Mouse (Mus musculus): ENCODE data around the gene Enpep. TPM values are rescaled to one million over a fixed set of nuclear protein-coding genes. Genes with fewer than 3 reads are reported as not detected.

The Enpep gene
- polyA plus RNA-seq (2014; fragmentation: Nextera tagmentation; extraction: Ambion mirVana) = 16.0 and 16.3 TPM in 2 replicates

DNA sequence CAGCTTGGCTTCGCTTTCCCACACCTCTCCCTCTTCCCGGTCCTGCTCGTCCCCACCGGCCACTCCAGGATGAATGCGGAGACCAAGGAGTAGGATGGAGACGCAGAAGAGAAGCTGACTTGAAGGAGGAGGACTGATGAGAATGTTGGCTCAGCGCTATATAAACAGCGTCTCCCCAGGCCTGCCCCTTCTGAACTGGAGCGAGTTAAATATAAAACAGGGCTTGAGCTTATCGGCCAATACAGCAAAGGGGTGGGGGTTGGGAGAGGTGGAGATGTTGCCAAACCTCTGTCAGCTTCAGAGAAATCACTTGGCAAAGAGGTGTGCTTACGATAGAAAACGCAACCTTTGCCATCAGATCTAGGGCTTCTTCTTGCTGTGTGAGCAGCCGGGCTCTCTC is at the start of gene Enpep:
Gene Enpep, minus strand, starts transcription at position 135 of the 400 bp plus-strand sequence.
- no peak within 1 kb of the TSS for H3K9ac ChIP-seq (replicated peaks; ENCODE audit: low read depth, low read length)
- no peaks in the 10 kb centered on the region for H3K36me3 ChIP-seq (ENCODE audit: control insufficient read depth, insufficient read depth, low read length)

DNA sequence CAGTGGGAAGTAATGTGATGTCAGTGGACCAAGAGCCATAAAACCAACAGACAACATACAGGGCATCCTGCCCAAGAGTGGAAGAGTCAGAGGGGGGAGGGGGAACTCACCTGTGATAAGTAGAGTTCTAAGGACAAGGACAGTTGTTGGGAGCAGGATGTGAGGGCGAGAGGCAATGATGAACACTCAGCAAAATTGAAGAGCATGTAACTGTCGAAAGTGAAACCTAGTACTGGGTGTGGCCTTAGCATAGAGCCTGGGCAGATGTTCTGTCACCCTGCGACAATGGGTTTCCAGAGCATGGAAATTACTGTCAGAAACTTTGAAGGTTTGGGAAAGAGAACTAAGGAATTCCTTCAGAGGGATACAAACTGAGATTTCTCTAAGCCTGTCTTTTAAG is 46.6 kb upstream of the Enpep start:
- ATAC-seq (ENCODE audit: insufficient number of reproducible peaks, insufficient read depth, low FRiP score, low read depth) = no peak
- Histone ChIP-seq H3K36me3 (ENCODE audit: control insufficient read depth, insufficient read depth, low read length) (no peaks in the 10 kb centered on the region), H3K9me3 (ENCODE audit: control insufficient read depth, low read depth, low read length) (no peaks in the 10 kb centered on the region), H3K4me2 (replicated peaks; ENCODE audit: low read depth, low read length) (no peak overlapping the region), H3K27ac (ENCODE audit: low read length) (no peak overlapping the region), H3K9ac (replicated peaks; ENCODE audit: low read depth, low read length) (no peak overlapping the region), H3K27me3 (ENCODE audit: control insufficient read depth, insufficient read depth, low read length) (no peaks in the 10 kb centered on the region), H3K4me1 (ENCODE audit: control insufficient read depth, insufficient read depth, low read length) (no peaks in the 10 kb centered on the region), H3K4me3 (ENCODE audit: low read depth, low read length) (no peak overlapping the region)
- 79% methylated on average over 3 of the region's 3 CpGs for WGBS

More for the DNA sequence above, at the start of gene Enpep:
- Histone ChIP-seq H3K27ac (ENCODE audit: low read length) (peak within 1 kb of the TSS; percentile 34; the same call in 1 of the 2 replicates), H3K27me3 (ENCODE audit: control insufficient read depth, insufficient read depth, low read length) (no peaks in the 10 kb centered on the region), H3K4me3 (ENCODE audit: low read depth, low read length) (peak within 1 kb of the TSS; percentile 17), H3K4me2 (replicated peaks; ENCODE audit: low read depth, low read length) (peak within 1 kb of the TSS; percentile 48), H3K4me1 (ENCODE audit: control insufficient read depth, insufficient read depth, low read length) (peaks cover 3% of the 10 kb centered on the region; the same call in 1 of the 2 replicates), H3K9me3 (ENCODE audit: control insufficient read depth, low read depth, low read length) (no peaks in the 10 kb centered on the region)
- 12% methylated on average over 13 of the region's 13 CpGs for WGBS
- ATAC-seq (ENCODE audit: insufficient number of reproducible peaks, insufficient read depth, low FRiP score, low read depth) = peak; percentile 70

DNA sequence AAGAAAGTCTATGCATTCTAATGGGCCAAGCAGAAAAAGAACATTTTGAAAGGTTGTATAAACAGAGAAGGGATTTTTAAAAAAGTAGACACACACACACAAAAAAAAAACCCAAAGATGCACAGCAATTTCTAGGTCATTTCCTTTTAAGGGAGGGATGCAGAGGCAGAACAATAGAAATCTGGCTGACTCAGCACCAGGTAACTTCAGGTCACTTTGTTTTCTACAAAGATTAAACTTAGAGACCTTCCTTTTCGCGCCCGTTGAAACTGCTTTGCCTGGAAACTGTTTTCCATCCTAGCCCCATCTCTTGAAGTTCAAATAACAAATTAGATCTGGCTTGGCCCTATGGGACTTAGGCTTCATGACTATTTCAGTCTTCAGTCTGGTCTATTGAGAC is 42.6 kb upstream of the Enpep start:
- no peak for ATAC-seq (ENCODE audit: insufficient number of reproducible peaks, insufficient read depth, low FRiP score, low read depth)
- no peaks in the 10 kb centered on the region for H3K27me3 ChIP-seq (ENCODE audit: control insufficient read depth, insufficient read depth, low read length)
- WGBS = 87% methylated on average over 3 of the region's 3 CpGs

DNA sequence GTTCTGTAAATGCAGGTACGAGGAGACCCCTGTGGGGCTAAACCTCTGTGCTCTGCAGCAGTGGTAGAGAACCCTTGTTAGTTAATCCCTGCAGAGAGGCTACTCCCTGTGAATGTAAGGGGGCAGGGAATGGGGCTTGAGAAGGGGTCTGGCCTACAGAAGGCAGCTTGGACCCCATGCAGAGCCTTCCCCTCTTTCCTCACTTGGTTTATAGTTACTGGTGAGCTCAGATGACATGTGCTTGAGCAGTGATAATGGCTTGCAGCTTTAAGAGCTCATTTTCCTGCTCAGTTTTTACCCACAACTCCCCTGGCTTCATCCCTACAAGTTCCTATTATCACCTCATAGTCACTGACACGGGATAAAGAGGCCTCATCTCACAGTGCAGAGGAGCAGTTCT is 40.6 kb upstream of the Enpep start:
- Histone ChIP-seq H3K27me3 (ENCODE audit: control insufficient read depth, insufficient read depth, low read length) (no peaks in the 10 kb centered on the region), H3K27ac (ENCODE audit: low read length) (no peak overlapping the region), H3K4me3 (ENCODE audit: low read depth, low read length) (no peak overlapping the region), H3K4me1 (ENCODE audit: control insufficient read depth, insufficient read depth, low read length) (no peaks in the 10 kb centered on the region), H3K4me2 (replicated peaks; ENCODE audit: low read depth, low read length) (no peak overlapping the region), H3K9me3 (ENCODE audit: control insufficient read depth, low read depth, low read length) (no peaks in the 10 kb centered on the region), H3K36me3 (ENCODE audit: control insufficient read depth, insufficient read depth, low read length) (no peaks in the 10 kb centered on the region), H3K9ac (replicated peaks; ENCODE audit: low read depth, low read length) (no peak overlapping the region)
- ATAC-seq (ENCODE audit: insufficient number of reproducible peaks, insufficient read depth, low FRiP score, low read depth) = no peak
- WGBS = 56% methylated on average over 2 of the region's 2 CpGs

More for the DNA sequence above, 42.6 kb upstream of the Enpep start:
- no peak overlapping the region for H3K4me2 ChIP-seq (replicated peaks; ENCODE audit: low read depth, low read length)
- H3K4me3 ChIP-seq (ENCODE audit: low read depth, low read length) = no peak overlapping the region
- no peak overlapping the region for H3K27ac ChIP-seq (ENCODE audit: low read length)
- H3K36me3 ChIP-seq (ENCODE audit: control insufficient read depth, insufficient read depth, low read length) = no peaks in the 10 kb centered on the region
- no peaks in the 10 kb centered on the region for H3K9me3 ChIP-seq (ENCODE audit: control insufficient read depth, low read depth, low read length)
- no peak overlapping the region for H3K9ac ChIP-seq (replicated peaks; ENCODE audit: low read depth, low read length)
- no peaks in the 10 kb centered on the region for H3K4me1 ChIP-seq (ENCODE audit: control insufficient read depth, insufficient read depth, low read length)

DNA sequence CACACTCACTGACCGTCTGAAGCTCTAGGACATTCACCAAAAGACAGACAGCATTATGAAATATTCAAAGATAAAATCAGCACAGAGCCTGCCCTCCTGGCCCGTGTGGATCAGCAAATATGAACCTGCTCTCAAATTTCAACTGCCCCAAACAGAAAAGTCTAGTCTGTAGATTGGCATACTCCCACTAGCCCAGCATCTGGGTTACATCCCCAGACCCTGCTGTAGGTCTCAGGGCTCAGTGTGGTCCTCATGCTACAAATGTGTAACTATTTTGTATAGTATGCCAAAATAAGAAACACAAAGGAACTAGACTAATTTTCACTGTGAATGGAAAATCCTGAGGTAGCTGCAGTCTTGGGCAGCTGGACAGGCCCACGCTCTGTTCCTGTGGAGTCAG is 37.0 kb upstream of the Enpep start:
- Histone ChIP-seq H3K9ac (replicated peaks; ENCODE audit: low read depth, low read length) (no peak overlapping the region), H3K27ac (ENCODE audit: low read length) (no peak overlapping the region), H3K36me3 (ENCODE audit: control insufficient read depth, insufficient read depth, low read length) (no peaks in the 10 kb centered on the region), H3K4me3 (ENCODE audit: low read depth, low read length) (no peak overlapping the region), H3K4me2 (replicated peaks; ENCODE audit: low read depth, low read length) (no peak overlapping the region), H3K27me3 (ENCODE audit: control insufficient read depth, insufficient read depth, low read length) (no peaks in the 10 kb centered on the region), H3K4me1 (ENCODE audit: control insufficient read depth, insufficient read depth, low read length) (no peaks in the 10 kb centered on the region), H3K9me3 (ENCODE audit: control insufficient read depth, low read depth, low read length) (no peaks in the 10 kb centered on the region)
- WGBS = 68% methylated on average over 3 of the region's 3 CpGs
- no peak for ATAC-seq (ENCODE audit: insufficient number of reproducible peaks, insufficient read depth, low FRiP score, low read depth)

DNA sequence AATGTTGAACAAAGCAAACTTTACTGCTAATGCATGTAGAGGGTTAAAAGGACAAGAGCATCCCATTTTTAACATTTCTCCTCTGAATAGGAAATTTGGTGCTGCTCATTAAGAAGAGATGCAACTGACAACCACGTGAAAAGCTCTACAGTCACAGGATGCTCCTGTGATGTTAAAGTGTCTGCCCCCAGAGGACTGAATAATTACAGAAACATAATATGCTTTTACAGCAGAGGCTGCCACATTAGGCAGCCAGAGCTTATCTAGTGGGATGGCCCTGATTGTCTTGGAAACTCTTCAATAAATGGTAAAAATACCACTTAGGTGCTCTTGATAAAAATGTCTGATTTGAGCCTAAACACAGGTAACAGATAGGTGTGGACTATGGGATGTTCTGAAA is 33.4 kb upstream of the Enpep start:
- no peaks in the 10 kb centered on the region for H3K4me1 ChIP-seq (ENCODE audit: control insufficient read depth, insufficient read depth, low read length)

DNA sequence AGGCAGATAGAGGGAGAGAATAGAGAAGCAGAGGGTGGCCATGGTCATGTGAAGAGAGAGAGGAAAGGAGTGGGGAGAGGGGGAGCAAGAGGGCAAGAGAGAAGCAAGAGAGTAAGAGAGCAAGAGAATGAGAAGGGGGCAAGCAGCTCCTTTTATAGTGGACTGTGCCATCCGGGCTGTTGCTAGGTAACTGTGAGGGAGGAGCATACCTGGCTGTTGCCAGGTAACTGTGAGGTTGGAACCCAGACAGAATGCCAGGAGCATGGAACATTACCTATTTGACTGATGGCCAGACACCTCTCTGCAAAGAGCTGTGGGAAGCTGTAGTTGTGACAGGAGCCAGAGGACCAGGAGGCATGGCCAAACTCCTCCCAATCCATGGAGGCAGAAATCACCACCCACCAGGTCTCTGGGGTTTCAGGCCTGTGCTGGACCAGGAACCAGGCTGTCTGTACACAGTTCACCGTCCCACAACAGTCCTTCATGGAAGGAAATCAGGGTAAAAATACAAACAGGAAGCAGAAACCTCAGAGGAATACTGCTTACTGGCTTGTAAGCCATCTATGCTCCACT is 32.4 kb upstream of the Enpep start:
- Histone ChIP-seq H3K4me1 (ENCODE audit: control insufficient read depth, insufficient read depth, low read length) (no peaks in the 10 kb centered on the region), H3K27me3 (ENCODE audit: control insufficient read depth, insufficient read depth, low read length) (no peaks in the 10 kb centered on the region), H3K27ac (ENCODE audit: low read length) (no peak overlapping the region), H3K4me2 (replicated peaks; ENCODE audit: low read depth, low read length) (no peak overlapping the region), H3K36me3 (ENCODE audit: control insufficient read depth, insufficient read depth, low read length) (no peaks in the 10 kb centered on the region), H3K9me3 (ENCODE audit: control insufficient read depth, low read depth, low read length) (no peaks in the 10 kb centered on the region), H3K9ac (replicated peaks; ENCODE audit: low read depth, low read length) (no peak overlapping the region), H3K4me3 (ENCODE audit: low read depth, low read length) (no peak overlapping the region)
- no peak for ATAC-seq (ENCODE audit: insufficient number of reproducible peaks, insufficient read depth, low FRiP score, low read depth)
- WGBS = 87% methylated on average over 2 of the region's 2 CpGs

More for the DNA sequence above, 33.4 kb upstream of the Enpep start:
- no peaks in the 10 kb centered on the region for H3K9me3 ChIP-seq (ENCODE audit: control insufficient read depth, low read depth, low read length)
- no peaks in the 10 kb centered on the region for H3K27me3 ChIP-seq (ENCODE audit: control insufficient read depth, insufficient read depth, low read length)
- no peak overlapping the region for H3K4me3 ChIP-seq (ENCODE audit: low read depth, low read length)
- no peak for ATAC-seq (ENCODE audit: insufficient number of reproducible peaks, insufficient read depth, low FRiP score, low read depth)
- 53% methylated on average over 1 of the region's 1 CpGs for WGBS
- H3K27ac ChIP-seq (ENCODE audit: low read length) = no peak overlapping the region
- no peak overlapping the region for H3K4me2 ChIP-seq (replicated peaks; ENCODE audit: low read depth, low read length)
- H3K9ac ChIP-seq (replicated peaks; ENCODE audit: low read depth, low read length) = no peak overlapping the region
- no peaks in the 10 kb centered on the region for H3K36me3 ChIP-seq (ENCODE audit: control insufficient read depth, insufficient read depth, low read length)

DNA sequence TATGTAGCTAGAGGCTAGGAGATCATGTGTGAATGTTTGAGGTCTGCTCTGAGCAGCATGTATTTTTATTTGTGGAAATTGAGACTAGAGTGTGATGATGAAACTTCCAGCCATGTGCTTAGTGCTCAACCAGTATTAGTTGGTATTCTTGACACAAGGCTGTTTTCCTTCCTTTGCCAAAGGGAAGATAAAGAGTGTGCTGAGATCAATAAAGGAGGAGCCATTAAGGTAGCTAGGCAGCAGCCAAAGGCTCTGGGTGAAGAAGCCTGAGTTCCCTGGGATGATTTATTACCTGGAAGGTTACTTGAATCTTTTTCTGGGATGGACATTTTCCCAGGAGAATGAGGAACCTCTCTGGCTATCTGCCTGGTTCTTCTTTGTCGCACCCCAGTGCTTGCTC is 30.9 kb upstream of the Enpep start:
- no peak overlapping the region for H3K9ac ChIP-seq (replicated peaks; ENCODE audit: low read depth, low read length)
- ATAC-seq (ENCODE audit: insufficient number of reproducible peaks, insufficient read depth, low FRiP score, low read depth) = no peak
- H3K4me1 ChIP-seq (ENCODE audit: control insufficient read depth, insufficient read depth, low read length) = no peaks in the 10 kb centered on the region
- no peaks in the 10 kb centered on the region for H3K9me3 ChIP-seq (ENCODE audit: control insufficient read depth, low read depth, low read length)
- no peak overlapping the region for H3K4me3 ChIP-seq (ENCODE audit: low read depth, low read length)
- 75% methylated on average over 1 of the region's 1 CpGs for WGBS
- no peaks in the 10 kb centered on the region for H3K36me3 ChIP-seq (ENCODE audit: control insufficient read depth, insufficient read depth, low read length)
- no peak overlapping the region for H3K27ac ChIP-seq (ENCODE audit: low read length)
- H3K27me3 ChIP-seq (ENCODE audit: control insufficient read depth, insufficient read depth, low read length) = no peaks in the 10 kb centered on the region
- H3K4me2 ChIP-seq (replicated peaks; ENCODE audit: low read depth, low read length) = no peak overlapping the region

DNA sequence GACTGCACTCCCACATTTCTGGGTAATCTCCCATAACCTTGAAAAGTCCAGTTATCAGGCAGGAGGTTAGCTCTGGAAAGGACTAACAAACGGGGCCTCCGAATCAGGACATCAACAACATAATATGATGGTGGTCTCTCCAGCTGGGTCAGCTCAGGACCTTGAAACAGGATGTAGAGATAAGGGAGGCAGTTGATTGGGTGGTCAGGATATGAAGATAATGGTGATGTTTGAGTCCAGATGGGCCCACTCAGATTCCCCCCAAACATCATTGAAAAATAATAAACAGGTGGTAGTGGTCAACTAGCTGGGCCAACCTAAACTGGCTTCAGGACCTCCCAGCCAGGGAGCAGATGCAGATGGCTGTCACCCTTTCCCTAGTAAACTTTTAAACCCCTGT is 25.6 kb upstream of the Enpep start:
- no peak overlapping the region for H3K4me3 ChIP-seq (ENCODE audit: low read depth, low read length)

More for the DNA sequence above, 25.6 kb upstream of the Enpep start:
- no peaks in the 10 kb centered on the region for H3K9me3 ChIP-seq (ENCODE audit: control insufficient read depth, low read depth, low read length)
- H3K4me2 ChIP-seq (replicated peaks; ENCODE audit: low read depth, low read length) = no peak overlapping the region
- H3K9ac ChIP-seq (replicated peaks; ENCODE audit: low read depth, low read length) = no peak overlapping the region
- 48% methylated on average over 2 of the region's 2 CpGs for WGBS
- no peak overlapping the region for H3K27ac ChIP-seq (ENCODE audit: low read length)
- H3K4me1 ChIP-seq (ENCODE audit: control insufficient read depth, insufficient read depth, low read length) = no peaks in the 10 kb centered on the region
- no peaks in the 10 kb centered on the region for H3K36me3 ChIP-seq (ENCODE audit: control insufficient read depth, insufficient read depth, low read length)
- ATAC-seq (ENCODE audit: insufficient number of reproducible peaks, insufficient read depth, low FRiP score, low read depth) = no peak
- no peaks in the 10 kb centered on the region for H3K27me3 ChIP-seq (ENCODE audit: control insufficient read depth, insufficient read depth, low read length)
